Mouse (Mus musculus) layer of hippocampus, adult 9-11 months (tissue): ENCODE results near the gene Wdr6.
"Not testable (repeated sequence)": the region's sequence is repeated elsewhere in the genome, so short reads cannot be mapped to it uniquely, and the experiment has no call there.

Experiments used
- DNase-seq: peaks from one replicate; pipeline ENCODE4 v3.0.0; 2022

The Wdr6 gene

DNA sequence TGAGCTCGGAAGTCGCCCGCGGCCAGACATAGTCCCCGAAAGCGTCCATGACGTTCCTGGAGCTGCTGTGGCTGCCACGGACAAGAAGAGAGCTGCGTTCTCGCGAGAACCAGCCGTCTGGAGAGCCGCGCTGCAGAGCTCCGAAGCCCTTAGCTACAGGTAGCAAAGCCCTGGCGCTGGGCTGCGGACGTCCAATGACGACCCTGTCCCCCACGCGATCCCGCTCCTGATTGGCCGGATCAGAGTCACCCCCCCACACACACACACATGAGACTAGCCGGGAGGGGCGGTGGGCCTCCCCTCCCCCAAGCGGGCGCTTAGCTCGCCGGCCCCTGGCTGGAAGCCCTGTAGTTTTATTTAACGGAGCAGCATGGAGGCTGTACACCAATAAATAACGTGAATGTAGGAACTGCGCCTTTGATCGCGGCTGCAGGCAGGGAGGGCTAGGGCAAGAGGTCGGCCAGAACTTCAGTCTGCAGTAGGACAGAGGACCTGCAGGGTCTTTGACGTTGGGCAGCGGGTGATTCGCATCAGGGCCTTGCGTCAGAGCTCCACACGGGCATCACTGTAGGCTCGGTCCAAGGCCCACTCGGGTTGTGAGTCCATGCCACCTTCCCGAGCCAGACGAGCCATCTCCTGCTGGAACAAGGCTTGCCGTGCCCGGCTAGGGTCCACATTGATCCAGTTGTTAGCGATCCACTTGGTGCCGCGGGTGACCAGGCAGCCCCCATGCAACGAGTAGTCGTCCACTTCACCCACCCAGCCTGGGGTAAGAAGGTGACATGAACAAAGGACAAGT is at the start of gene Wdr6:
Gene Wdr6, minus strand, starts transcription at position 195 of the 799 bp plus-strand sequence.
- DNase-seq = peak; percentile 96

DNA sequence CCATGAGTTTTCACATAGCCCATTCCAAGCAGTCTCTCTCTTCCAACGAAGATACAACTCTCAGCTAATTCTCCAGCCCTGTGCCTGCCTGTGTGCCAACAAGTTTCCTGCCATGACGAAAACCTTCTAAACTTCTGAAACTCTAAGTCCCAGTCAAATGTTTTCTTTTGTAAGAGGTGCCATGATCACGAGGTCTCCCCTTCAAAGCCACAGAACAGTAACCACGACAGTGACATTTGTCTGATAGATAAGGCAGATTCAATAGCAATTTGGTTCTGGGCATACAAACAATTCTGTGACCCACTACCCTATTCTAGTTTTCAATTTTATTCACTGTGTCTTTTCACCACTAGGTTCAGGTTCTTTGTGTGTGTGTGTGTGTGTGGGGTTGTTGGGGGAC is 49.6 kb upstream of the Wdr6 start:
- no peak for DNase-seq

DNA sequence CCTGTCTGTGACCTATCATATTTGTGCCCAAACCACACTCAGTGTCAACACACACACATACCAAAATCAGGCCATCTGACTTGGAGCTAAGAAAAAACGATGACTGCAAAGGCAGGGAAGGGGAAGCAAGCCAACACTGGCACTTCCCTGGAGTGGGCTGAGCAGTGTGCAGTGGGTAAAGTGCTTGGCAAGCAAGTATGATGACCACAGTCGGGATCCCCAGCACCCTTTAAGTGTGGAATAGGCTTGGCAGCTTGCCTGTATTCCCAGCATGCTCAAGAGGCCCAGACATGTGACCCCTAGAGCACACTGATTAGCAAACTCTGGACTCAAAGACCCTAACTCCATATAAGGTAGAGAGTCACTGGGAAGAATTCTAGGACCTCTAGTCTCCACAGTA is 48.0 kb upstream of the Wdr6 start:
- DNase-seq = no peak

DNA sequence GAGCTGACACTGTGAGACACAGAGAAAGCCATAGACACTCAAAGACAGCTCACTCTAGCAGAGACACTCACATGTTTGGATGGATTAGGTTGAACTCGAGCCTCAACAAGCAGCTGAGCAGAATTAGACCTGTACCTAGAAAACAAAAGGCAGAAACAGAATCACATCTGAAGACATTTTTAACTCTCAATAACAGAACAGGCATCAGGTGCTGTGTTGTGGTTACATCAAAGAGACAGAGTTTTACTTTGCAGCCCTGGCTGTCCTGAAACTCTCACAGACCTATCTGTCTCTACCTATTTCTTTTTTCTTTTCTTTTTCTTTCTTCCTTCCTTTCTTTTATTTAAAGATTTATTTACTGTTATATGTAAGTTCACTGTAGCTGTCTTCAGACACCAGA is 38.8 kb upstream of the Wdr6 start:
- DNase-seq = no peak

DNA sequence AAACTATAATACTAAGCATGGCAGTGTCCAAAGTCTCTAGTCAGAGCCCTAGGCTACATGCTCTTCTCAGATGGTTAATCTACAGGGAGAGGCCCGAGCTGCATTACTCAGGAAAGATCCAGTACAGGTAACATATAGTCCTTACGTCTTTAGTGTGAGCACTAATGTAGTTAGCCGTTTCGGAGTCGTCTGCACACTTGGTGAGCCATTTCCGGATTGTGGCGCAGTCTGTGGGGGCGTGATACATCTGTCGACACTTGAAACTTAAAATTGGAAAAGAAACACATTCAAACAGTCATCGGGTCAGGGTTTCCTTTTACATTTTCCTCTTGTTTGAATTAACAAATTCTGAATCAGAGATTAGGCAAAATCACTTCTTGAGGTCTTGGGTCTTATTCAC is 32.9 kb upstream of the Wdr6 start:
- no peak for DNase-seq

DNA sequence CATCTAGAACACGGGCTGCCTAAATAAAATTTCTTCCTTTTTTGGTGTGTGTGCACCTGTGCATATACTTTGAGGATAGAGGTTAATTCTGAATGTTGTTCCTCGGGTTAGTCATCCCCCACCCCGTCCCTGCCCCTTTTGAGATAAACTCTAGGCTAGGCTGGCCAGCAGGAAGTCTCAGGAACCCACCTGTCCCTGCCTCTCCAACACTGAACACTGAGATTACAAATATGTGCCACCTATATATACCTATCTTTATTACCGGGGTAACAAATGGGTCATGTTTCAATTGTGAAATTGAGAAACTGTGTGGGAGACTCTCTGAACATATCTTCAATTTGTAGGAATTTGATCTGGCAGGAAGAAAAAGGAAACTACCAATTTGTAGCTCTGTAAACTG is 30.4 kb upstream of the Wdr6 start:
- no peak for DNase-seq

DNA sequence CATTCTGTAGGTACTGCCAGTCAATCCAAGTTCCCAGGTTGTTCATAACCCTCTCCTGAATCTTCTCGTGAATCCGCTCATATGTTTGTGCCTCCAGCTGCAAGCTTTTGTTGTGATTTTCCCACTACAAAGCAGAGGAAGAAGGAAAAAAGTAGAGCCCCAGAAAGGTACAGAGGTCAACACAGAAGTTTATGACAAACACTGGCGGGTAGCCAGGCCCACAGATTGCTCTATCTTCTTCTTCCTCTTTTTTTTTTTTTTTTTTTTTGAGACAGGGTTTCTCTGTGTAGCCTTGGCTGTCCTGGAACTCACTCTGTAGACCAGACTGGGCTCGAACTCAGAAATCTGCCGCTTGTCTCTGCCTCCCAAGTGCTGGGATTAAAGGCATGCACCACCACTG is 29.4 kb upstream of the Wdr6 start:
- DNase-seq = not testable (repeated sequence)

DNA sequence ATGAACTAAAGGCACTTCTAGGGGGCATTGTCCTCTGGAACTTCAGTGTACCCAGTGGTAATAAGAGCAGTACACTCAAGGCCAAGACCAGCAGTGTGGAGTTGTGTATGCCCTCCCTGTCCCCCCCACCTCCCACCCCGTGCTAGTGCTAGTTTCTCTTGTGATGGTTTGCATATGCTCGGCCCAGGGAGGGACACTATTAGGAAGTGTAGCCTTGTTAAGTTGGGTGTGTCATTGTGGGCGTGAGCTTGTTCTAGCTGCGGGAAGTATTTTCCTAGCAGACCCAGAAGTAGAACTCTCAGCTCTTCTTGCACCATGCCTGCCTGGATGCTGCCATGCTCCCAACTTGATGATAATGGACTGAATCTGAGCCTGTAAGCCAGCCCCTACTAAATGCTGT is 23.4 kb upstream of the Wdr6 start:
- DNase-seq = no peak

DNA sequence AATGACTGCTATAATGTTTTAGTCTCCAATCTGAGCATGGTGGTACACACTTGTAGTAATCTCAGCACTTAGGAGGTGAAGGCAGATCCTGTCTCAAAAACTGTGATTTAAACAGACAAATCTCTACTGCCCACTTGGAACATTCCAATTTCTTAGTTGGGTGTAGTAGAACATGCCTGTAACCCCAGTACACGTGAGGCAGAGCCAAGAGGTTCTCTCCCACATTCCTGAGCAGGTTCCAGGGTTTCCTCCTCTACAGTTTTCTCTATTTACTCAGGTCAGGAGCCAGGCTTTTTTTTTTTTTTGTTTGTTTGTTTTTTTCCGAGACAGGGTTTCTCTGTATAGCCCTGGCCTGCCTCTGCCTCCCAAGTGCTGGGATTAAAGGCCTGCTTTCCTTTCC is 21.5 kb upstream of the Wdr6 start:
- no peak for DNase-seq

DNA sequence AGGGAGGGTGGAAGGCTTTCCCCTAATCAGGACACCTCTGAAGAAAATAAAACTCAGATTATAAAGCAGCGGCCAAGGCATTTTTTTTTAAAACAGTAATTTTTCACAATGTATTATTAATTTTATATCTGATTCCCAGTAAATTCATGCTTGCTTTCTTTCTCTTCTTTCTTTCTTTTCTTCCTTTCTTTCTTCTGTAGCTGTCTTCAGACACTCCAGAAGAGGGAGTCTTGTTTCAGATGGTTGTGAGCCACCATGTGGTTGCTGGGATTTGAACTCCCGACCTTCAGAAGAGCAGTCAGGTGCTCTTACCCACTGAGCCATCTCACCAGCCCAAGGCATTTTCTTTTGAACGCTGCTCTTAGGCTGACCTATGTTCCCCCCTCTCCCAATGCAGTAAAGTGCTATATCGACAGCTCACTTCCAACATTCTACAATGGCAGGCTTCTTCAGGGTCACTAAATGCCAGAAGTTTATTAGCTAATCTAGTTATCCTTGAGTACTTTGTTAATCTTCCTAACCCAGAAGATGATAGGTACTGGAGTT is 20.6 kb upstream of the Wdr6 start:
- DNase-seq = no peak

DNA sequence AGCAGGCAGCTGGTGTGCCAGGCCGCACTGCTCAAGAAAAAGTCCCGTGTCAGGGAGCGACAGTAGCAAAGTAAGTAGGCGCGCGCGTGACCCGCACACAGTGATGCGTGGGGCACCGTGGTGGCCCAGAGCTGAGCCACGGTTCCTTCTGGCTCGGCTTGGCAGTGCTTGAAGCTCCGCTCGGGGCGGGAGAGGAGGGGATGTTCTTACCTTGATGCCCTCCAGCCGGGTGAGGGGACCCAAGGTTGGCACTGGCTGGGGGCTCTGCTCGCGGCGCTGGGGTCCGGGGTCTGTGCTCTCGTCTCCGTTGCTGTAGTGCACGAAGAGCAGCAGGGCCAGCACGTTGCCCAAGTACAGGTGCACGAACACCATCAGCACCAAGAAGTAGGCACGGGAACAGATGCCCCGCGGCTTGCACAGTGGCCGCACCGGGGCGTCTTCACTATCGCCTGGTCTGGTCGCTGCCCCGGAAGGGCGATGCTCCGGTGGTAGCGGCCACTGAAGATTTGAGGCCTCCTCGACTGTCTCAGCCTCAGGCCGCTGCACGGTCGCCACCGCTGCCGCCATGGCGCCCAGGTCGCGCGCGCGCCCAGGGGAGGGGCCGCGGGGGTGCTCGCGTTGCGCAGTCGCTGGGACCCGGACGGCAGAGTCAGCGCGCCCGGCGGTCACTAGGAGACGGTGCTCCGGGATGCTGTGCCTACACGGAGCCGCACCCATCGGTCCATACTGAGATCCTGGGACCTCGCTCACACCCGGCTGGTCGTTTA is 18.6 kb upstream of the Wdr6 start, which contains the start of gene P4htm:
Gene P4htm, minus strand, starts transcription at position 670 of the 767 bp plus-strand sequence.
- DNase-seq = peak; percentile 73

DNA sequence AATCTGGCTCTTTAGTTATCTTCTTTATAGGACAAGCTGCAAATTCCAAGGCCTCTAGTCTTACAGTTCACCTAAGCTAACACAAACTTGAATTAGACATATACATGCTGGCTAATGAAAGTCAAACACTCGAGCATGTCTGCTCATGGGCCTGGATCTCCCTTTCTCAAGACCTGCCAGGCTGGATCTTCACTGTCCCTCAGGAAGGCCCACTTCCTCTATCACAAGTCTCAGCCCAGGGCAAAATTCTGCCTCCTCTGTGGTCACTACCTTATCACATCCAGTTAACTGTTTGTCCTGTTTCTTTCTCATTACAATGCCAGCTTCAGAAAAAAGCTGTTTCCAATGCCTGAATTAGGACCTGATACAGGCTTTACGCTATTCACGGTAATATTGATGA is 15.8 kb upstream of the Wdr6 start:
- no peak for DNase-seq

DNA sequence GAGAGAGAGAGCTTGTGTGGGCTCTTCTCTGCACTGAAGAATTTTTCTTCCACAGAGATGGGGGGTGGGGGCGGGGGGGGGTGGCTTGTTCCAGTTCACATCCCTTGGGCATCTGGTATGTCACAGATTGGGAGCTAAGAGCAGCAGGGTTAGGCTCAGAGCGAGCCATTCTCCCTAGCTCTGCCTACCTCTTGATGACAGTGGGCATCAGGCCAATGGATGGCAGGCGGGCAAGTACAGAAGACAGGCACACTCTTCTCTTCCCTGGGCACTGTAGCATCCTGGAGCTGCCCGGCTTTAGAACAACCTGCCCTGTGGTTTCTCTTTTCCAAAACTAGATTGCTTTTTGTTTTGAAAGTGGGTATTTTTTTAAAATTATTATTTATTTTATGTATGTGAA is 12.9 kb upstream of the Wdr6 start:
- peak; percentile 56 for DNase-seq

DNA sequence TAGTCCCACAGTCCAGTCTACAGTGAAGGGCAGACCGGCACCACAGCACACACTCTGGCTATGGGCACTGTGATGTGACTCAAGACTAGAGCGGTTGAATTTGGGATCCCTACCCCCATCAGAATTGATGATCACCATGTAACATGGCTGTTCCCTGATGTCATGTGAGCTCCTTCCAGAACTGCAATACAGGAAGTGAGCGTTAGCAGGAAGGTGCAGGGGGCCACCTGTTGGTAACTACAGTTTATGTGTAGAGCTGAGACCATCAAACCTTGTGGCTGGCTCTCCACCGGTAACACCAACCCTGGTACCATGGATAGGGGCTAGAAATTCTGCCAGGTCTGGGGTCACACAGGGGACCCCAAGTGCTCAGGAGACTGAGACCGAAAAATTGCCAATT is 10.7 kb upstream of the Wdr6 start:
- no peak for DNase-seq

DNA sequence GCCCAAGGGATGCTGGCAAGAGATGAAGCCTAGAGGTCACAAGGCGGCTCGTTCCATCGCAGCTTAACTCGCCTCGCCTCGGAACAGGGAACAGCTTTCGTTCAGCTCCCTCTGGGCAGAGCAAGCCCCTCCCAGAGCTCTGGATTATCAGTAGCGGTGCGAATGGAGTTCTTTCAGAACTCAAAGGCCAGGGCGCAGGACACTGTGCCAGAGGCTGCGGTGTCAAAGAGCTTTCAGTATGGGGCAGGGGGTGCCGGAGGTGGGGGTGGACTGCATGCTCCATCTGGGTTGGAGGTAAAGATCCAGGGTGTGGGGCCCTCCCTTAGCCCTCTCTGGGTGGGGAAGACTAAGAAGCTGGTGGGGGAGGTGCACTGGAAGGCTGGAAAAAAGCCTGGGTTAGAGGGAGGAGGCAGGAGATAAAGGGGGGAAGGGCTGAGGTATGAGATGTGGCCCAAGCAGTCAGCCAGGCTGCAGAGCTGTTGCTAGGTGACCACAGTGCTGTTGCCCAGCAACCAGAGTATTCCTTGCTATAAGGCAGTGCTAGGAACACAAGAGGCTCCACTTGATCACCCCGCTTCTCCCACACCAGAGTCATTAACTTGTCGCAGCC is 9.1 kb upstream of the Wdr6 start:
- peak; percentile 96 for DNase-seq

DNA sequence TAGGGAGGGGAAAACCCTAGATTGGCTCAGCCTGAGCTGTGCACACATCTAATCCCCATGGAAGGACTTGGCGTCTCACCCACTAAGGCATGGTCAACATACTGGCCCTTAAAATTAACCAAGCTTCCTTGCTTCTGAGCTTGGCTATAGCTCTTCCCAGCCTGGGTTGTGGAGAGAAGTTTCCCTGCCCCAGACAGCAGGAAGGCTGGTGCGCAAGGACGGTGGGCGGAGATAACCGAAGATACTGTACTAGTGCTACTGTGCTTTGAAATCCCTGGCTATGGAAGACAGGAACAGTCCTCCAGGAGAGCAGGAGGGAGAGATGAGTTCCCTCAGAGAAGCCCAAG is 778 bp upstream of the Wdr6 start:
- DNase-seq = no peak

DNA sequence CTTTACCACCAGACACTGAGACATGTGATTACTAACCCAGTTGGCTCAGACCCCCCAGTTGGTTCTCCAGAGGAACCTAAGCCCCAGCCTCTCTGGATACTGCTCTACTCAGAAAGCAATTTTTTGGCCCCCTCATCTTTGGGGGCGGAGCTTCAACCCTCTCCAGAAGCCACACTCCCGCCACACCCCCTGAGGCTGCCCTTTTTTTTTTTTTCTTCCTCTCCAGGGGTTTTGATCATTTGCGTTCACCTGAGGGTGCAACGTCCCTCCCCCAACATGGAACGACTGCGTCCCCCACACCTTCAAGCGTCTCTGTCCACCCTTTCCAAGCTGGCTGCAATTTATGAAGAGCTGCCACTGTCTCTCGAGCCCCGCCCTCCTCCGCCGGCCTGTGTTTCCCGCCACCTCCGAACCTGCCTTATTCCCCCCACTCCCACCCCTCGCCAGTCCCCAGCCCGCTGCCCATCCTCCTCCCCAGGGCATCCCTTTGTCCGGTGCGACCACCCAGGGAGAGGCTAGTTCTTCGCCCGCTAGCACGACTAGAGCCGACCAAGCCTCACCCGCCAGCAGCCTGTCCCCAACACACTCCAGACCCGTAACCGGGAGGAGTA is 500 bp downstream of the Wdr6 start:
- DNase-seq = no peak

DNA sequence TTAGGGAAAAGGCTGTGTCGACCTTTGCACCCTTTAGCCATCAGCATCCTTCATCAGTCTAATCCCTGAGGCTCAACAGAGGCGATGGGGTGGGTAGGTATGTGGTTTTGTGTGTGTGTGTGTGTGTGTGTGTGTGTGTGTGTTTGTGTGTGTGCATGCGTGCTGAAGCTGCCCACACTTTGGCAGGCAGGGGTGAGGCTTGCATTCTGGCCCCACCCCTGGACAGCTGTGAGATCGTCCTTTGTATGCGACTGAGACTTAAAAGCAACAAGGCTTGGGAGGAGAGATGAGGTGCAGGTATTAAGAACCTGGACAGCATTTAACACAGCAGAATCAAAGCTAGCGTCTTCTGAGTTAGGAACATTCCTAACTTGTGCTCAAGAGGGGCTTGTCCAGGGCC is 1.5 kb downstream of the Wdr6 start:
- DNase-seq = no peak

DNA sequence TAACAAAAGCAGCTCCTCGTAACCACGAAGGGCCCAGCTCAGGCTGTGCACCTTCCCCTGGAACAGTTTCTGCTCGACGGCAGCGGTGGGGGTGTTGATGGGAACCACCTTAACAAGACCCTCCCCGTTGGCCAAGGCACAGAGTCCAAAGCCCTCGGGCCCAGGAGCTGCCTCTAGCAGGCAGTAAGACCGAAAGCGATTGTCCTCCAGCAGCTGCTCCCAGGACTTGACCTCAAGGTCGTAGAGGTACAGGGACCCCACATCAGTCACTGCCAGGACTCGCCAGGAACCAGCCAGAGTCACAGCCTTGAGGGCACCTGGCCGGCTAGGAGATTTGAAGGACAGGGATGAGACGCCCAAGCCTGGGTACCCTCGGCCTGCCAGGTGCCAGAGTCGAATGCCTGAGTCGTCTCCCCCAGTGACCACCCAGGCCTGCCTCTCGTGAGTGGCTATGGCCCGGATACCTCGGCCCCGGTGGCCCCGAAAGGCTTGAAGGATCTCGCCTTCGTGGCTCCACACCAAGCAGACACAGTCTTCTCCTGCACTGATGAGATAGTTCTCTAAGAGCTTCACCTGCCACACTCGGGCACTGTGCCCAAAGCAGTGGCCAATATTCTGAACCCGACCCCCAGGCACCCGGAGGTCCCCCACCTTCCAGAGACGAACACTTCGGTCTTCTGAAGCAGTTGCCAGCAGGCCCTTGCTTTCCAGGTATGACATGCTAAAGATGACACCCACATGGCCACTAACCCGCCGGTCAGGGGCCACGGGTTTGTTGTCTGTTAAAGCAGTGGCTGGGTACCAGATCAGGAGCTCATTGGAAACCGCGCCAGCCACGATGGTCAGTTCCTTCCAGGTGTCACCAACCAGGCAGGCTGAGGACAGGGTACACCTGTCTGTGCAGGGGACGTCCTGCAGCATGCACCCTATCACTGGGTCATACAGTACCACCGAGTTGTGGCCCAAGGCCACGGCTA is 2.9 kb downstream of the Wdr6 start:
- DNase-seq = no peak

DNA sequence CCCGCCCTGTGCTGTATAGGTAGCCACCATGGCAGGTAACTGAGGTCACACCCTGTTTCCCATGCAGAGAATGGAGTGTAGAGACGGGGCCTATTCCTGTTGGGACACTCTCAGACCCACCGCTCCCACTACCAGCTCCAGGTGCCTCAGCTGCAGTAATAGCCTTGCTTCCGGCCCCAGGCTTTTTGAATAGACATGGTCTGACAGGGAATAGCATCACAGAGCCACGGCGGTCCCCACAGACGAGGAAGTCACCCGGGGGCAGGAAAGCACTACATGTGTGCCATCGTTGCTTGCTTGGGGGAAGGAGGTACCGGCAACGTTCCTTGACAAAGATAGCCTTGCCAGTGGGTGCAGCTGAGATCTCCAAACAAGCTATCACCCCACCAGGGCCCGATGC is 3.6 kb downstream of the Wdr6 start:
- DNase-seq = no peak

DNA sequence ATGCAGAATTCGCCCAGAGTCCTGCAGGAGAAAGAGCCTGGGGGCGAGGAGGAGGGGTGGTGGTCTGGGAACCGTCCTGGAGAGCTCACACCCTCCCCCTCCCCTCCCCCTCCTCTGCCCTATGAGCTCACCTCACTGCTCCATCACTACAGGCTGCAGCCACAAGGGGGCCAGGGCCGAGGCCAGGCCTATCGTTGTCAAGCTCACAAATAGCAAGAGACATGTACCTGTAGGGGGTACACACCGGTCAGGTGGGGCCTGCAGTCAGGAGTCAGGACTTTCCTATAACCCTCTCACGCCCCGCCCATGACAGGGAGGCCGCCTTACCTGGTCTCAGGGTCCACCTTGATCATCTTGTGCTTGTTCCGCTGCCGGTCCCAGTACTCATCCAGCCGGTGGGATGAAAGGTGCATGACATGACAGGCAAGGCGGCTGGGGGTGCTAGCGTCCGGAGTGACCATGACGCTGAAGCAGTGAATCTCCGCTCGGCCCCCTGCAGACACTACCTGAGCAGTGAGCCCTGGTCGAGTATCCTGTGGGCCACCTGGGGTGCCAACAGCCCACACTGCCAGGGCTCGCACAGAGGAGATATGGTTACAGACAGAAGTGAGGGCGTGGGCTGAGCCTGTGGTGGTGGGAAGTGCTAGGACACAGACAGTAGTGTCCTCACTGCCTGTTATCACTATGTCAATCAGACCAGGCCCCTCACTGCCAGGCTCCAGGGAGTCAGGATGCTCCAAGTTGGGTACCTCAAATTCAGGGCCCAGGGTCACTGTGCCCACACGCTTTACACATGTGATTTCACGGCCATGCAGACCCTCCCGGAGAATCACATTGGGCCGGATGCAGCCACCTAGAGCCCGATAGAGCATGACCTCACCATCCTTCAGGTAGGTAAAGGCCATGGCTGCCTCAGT is 4.5 kb downstream of the Wdr6 start:
- DNase-seq = no peak
